Mouse (Mus musculus) thymus, adult 2 months (tissue): Measurements from ENCODE around the gene Cox10. TPM values are rescaled to one million over a fixed set of nuclear protein-coding genes. Genes with fewer than 3 reads are reported as not detected.

Experiments
- DNase-seq: peaks from one replicate; pipeline ENCODE4 v3.0.0; 2021
- H3K27ac ChIP-seq: fragments of 200-500 bp; 2 replicates; pipeline ENCODE4 v1.5.1; 2012; ENCODE audit warnings: low read length, control low read depth; ENCODE audit not compliant: control insufficient read depth, insufficient read depth
- H3K27me3 ChIP-seq: fragments of 200-500 bp; 2 replicates; pipeline ENCODE4 v1.6.1; 2012; ENCODE audit warnings: mild to moderate bottlenecking, low read length, moderate library complexity, mixed read lengths; ENCODE audit not compliant: control insufficient read depth, insufficient read depth
- H3K36me3 ChIP-seq: fragments of 200-500 bp; 2 replicates; pipeline ENCODE4 v1.6.1; 2012; ENCODE audit warnings: mild to moderate bottlenecking, low read length, moderate library complexity; ENCODE audit not compliant: control insufficient read depth, insufficient read depth
- H3K4me1 ChIP-seq: fragments of 200-500 bp; replicated peaks from 2 replicates; pipeline ENCODE4 v1.6.1; 2012; ENCODE audit warnings: low read length; ENCODE audit not compliant: control insufficient read depth, insufficient read depth
- H3K4me3 ChIP-seq: fragments of 200-500 bp; 2 replicates; pipeline ENCODE4 v1.5.1; 2012; ENCODE audit warnings: mild to moderate bottlenecking, low read length, control low read depth, moderate library complexity; ENCODE audit not compliant: control insufficient read depth, insufficient read depth
- CTCF ChIP-seq: fragments of 200-500 bp; IDR thresholded peaks from 2 replicates; pipeline ENCODE4 v1.5.1; 2012; ENCODE audit warnings: mild to moderate bottlenecking, control low read depth, low read length, moderate library complexity, borderline replicate concordance; ENCODE audit not compliant: control insufficient read depth, poor library complexity, insufficient read depth; ENCODE audit errors: extremely low read depth
- POLR2A ChIP-seq: fragments of 200-500 bp; IDR thresholded peaks from 2 replicates; pipeline ENCODE4 v1.6.1; 2012; ENCODE audit warnings: mild to moderate bottlenecking, low read length, control low read depth, moderate library complexity; ENCODE audit not compliant: control insufficient read depth, poor library complexity, insufficient read depth; ENCODE audit errors: extremely low read depth
- WGBS: fragments of 180-500 bp; shearing (Covaris S2); methylation state at CpG from one replicate; pipeline ENCODE4 v1.1.7; 2018; 5-methylcytosine and 5-hydroxymethylcytosine counted together
- polyA plus RNA-seq: library from polyadenylated mRNA; depleted of rRNA; stranded (reverse); fragments of >200 nt; gene quantifications from 2 replicates; pipeline ENCODE4 v1.2.3, GENCODE M21; 2012

Gene Cox10
- polyA plus RNA-seq, 1 experiment, result 20.2 TPM

GRCm38 (mm10) chr11:64039600-64039999 lies 39.7 kb downstream of the Cox10 start:
- H3K4me3 ChIP-seq, result no peak overlapping the region
- H3K27me3 ChIP-seq, result no peaks in the 10 kb centered on the region
- H3K36me3 ChIP-seq, result peaks cover 4% of the 10 kb centered on the region; the same call in 1 of the 2 replicates
- no peak for DNase-seq
- no peak overlapping the region for H3K27ac ChIP-seq
- 4% methylated on average over 1 of the region's 1 CpGs for WGBS
- H3K4me1 ChIP-seq, result peaks cover 6% of the 10 kb centered on the region
- TF ChIP-seq CTCF (no peak), POLR2A (no peak)

- H3K27ac ChIP-seq, result no peak overlapping the region
- DNase-seq, result no peak
- 62% methylated on average over 15 of the region's 15 CpGs for WGBS
Measured at GRCm38 (mm10) chr11:64037471-64038125, 41.7 kb downstream of the Cox10 start.

GRCm38 (mm10) chr11:64036306-64036705 lies 43.0 kb downstream of the Cox10 start:
- no peaks in the 10 kb centered on the region for H3K27me3 ChIP-seq
- no peaks in the 10 kb centered on the region for H3K36me3 ChIP-seq

More at GRCm38 (mm10) chr11:64037471-64038125, 41.7 kb downstream of the Cox10 start:
- Histone ChIP-seq H3K36me3 (no peaks in the 10 kb centered on the region), H3K4me3 (no peak overlapping the region), H3K27me3 (no peaks in the 10 kb centered on the region), H3K4me1 (peaks cover 6% of the 10 kb centered on the region)
- no peak for TF ChIP-seq POLR2A
- TF ChIP-seq CTCF, result no peak

GRCm38 (mm10) chr11:64035709-64036108 lies 43.6 kb downstream of the Cox10 start:
- no peak overlapping the region for H3K27ac ChIP-seq
- TF ChIP-seq POLR2A, result no peak
- no peak for TF ChIP-seq CTCF
- no peak for DNase-seq
- no peak overlapping the region for H3K4me3 ChIP-seq
- no peaks in the 10 kb centered on the region for H3K36me3 ChIP-seq
- H3K4me1 ChIP-seq, result peaks cover 6% of the 10 kb centered on the region
- 92% methylated on average over 4 of the region's 4 CpGs for WGBS
- no peaks in the 10 kb centered on the region for H3K27me3 ChIP-seq

More at GRCm38 (mm10) chr11:64036306-64036705, 43.0 kb downstream of the Cox10 start:
- Histone ChIP-seq H3K4me3 (no peak overlapping the region), H3K27ac (no peak overlapping the region), H3K4me1 (peaks cover 6% of the 10 kb centered on the region)
- 96% methylated on average over 7 of the region's 7 CpGs for WGBS
- no peak for TF ChIP-seq POLR2A
- TF ChIP-seq CTCF, result no peak
- DNase-seq, result no peak

DNA sequence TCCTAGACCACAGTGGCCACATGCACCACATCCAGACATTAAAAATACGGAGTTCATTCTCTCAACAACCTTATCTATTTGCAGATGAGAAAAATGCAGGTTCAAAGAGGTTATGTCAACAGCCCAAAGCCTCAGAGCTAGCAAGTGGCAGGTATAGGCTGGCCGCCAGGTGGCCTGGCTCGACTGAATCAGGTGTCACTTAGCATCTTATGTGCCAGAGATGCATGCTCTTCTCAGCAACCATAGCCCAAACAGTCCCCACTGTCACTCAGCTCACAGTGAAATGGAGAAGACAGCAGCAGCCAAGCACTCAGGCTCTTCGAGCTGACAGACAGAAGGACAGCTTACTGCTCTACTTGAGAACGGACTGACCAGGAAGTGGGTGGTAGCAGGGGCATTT lies 44.6 kb downstream of the Cox10 start:
- Histone ChIP-seq H3K27ac (no peak overlapping the region), H3K27me3 (no peaks in the 10 kb centered on the region), H3K4me3 (no peak overlapping the region), H3K36me3 (no peaks in the 10 kb centered on the region), H3K4me1 (peaks cover 6% of the 10 kb centered on the region)
- TF ChIP-seq CTCF, result no peak
- DNase-seq, result no peak
- WGBS, result 88% methylated on average over 5 of the region's 5 CpGs

DNA sequence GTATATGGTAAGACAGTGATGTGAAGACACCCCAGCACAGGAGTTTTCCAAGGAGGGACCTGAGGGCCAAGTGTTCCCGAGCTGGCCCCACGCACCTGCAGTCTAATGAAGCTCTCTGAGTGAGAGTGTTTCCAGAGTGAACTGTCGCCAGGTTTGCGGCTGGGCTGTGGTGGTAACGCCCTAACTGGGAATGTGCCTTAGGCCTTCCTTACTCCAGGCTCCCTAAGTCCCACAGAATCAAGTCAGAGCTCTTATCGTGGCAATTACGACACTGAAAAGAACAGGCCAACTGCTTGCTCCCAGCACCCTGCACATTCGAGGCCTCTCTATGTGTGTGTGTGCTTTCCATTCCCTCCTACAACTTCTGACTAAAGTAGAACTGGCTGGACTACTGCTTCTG lies 51.8 kb downstream of the Cox10 start:
- no peak overlapping the region for H3K27ac ChIP-seq
- DNase-seq, result no peak
- no peak for TF ChIP-seq POLR2A
- TF ChIP-seq CTCF, result no peak
- 95% methylated on average over 8 of the region's 8 CpGs for WGBS
- H3K4me3 ChIP-seq, result no peak overlapping the region
- no peaks in the 10 kb centered on the region for H3K27me3 ChIP-seq
- H3K36me3 ChIP-seq, result no peaks in the 10 kb centered on the region
- H3K4me1 ChIP-seq, result no peaks in the 10 kb centered on the region; the same call in 1 of the 2 replicates

- no peaks in the 10 kb centered on the region for H3K36me3 ChIP-seq
- no peaks in the 10 kb centered on the region; the same call in 1 of the 2 replicates for H3K4me1 ChIP-seq
- DNase-seq, result no peak
- 93% methylated on average over 4 of the region's 4 CpGs for WGBS
- H3K27me3 ChIP-seq, result no peaks in the 10 kb centered on the region
- no peak overlapping the region for H3K4me3 ChIP-seq
- no peak for TF ChIP-seq CTCF
- no peak for TF ChIP-seq POLR2A
- H3K27ac ChIP-seq, result no peak overlapping the region
Measured at GRCm38 (mm10) chr11:64025843-64026242, 53.4 kb downstream of the Cox10 start.
